Comparison of ENCODE assay signal across 15 mouse cellular contexts in genomic region chr4:105191550-105191949, GRCm38 (mm10). TPM values are rescaled to one million over a fixed set of nuclear protein-coding genes. Genes with fewer than 3 reads are reported as not detected.
A peak's percentile ranks its signal among the peaks of the same experiment; 100 is the strongest.
DNase-seq lines count a peak whose midpoint lies in the region; ATAC-seq and TF ChIP-seq lines count a peak whose summit lies in the region.
"Had no signal": no experiment of that assay in that cellular context is flagged by ENCODE, and none has a peak within 500 bp of the region (broad histone marks: within the 10 kb centered on the region; RNA-seq: fewer than 3 reads in every experiment).

No protein-coding gene starts in this region.

- peaks cover 46% of the 10 kb centered on the region for H3K4me1 ChIP-seq in embryonic facial prominence, embryonic 14.5 days (ENCODE audit: control insufficient read depth, insufficient read depth, low read length)
- peaks cover 72% of the 10 kb centered on the region for H3K4me1 ChIP-seq in embryonic facial prominence, embryonic 10.5 days
- H3K4me1 ChIP-seq in hindbrain, postnatal 0 days (ENCODE audit: insufficient read depth, low read length), result peaks cover 5% of the 10 kb centered on the region; the same call in 1 of the 2 replicates
- peaks cover 47% of the 10 kb centered on the region for H3K4me1 ChIP-seq in hindbrain, embryonic 13.5 days (replicated peaks)
- H3K4me1 ChIP-seq in midbrain, postnatal 0 days (ENCODE audit: insufficient read depth, low read length), result no peaks in the 10 kb centered on the region
- H3K4me1 ChIP-seq in midbrain, embryonic 14.5 days (ENCODE audit: control insufficient read depth, insufficient read depth, low read length), result 0 out of 2 replicates have a peak, but pooled peaks cover 6% of the 10 kb centered on the region

- DNase-seq in embryonic facial prominence, embryonic 14.5 days (ENCODE audit: low spot score), result no peak
- no peak for DNase-seq in embryonic facial prominence, embryonic 10.5 days (ENCODE audit: low spot score)
- no peak for DNase-seq in hindbrain, postnatal 0 days (ENCODE audit: low spot score)
- DNase-seq in midbrain, postnatal 0 days (ENCODE audit: low spot score), result no peak
- no peak for DNase-seq in midbrain, embryonic 14.5 days
- DNase-seq in left cerebral cortex, adult 11 months (ENCODE audit: low spot score), result no peak
- no peak for DNase-seq in c-Kit-positive CD71-positive TER-119-positive erythroid progenitor cells, embryonic 14.5 days (ENCODE audit: low spot score)
- DNase-seq: cerebellum, adult 11 months; gastrocnemius, postnatal 25 days; kidney, adult 18-20 months had no signal

- no peak for TF ChIP-seq CTCF in hindbrain, postnatal 0 days (IDR thresholded peaks at IDR 0.05; ENCODE audit: low read depth)
- TF ChIP-seq CTCF in midbrain, postnatal 0 days (IDR thresholded peaks at IDR 0.05), result no peak

- no peaks in the 10 kb centered on the region for H3K27me3 ChIP-seq in embryonic facial prominence, embryonic 14.5 days (replicated peaks; ENCODE audit: control insufficient read depth, insufficient read depth, low read length)
- H3K27me3 ChIP-seq in embryonic facial prominence, embryonic 10.5 days (replicated peaks; ENCODE audit: low read depth, poor library complexity, severe bottlenecking), result no peaks in the 10 kb centered on the region
- no peaks in the 10 kb centered on the region for H3K27me3 ChIP-seq in hindbrain, postnatal 0 days (ENCODE audit: insufficient read depth, low read length)
- no peaks in the 10 kb centered on the region for H3K27me3 ChIP-seq in hindbrain, embryonic 13.5 days
- no peaks in the 10 kb centered on the region for H3K27me3 ChIP-seq in midbrain, postnatal 0 days (ENCODE audit: insufficient read depth, low read length)
- H3K27me3 ChIP-seq in midbrain, embryonic 14.5 days (ENCODE audit: control insufficient read depth, insufficient read depth, low read length), result no peaks in the 10 kb centered on the region
- H3K27me3 ChIP-seq: embryonic facial prominence, embryonic 13.5 days; hindbrain, embryonic 12.5 days; neural tube, embryonic 13.5 days; Patski had no signal

- ATAC-seq in embryonic facial prominence, embryonic 14.5 days (ENCODE audit: low read depth), result no peak
- no peak for ATAC-seq in hindbrain, postnatal 0 days
- ATAC-seq in hindbrain, embryonic 13.5 days (ENCODE audit: low FRiP score), result no peak
- ATAC-seq in midbrain, postnatal 0 days (ENCODE audit: low FRiP score), result no peak
- no peak for ATAC-seq in midbrain, embryonic 14.5 days (ENCODE audit: low FRiP score, low TSS enrichment)
- ATAC-seq: Patski had no signal

- H3K36me3 ChIP-seq in embryonic facial prominence, embryonic 14.5 days (ENCODE audit: control insufficient read depth, insufficient read depth, low read length), result peaks cover 29% of the 10 kb centered on the region
- H3K36me3 ChIP-seq in embryonic facial prominence, embryonic 10.5 days (replicated peaks), result peaks cover 47% of the 10 kb centered on the region
- no peaks in the 10 kb centered on the region for H3K36me3 ChIP-seq in hindbrain, postnatal 0 days (ENCODE audit: insufficient read depth, low read length)
- 0 out of 2 replicates have a peak, but pooled peaks cover 5% of the 10 kb centered on the region for H3K36me3 ChIP-seq in hindbrain, embryonic 13.5 days
- H3K36me3 ChIP-seq in midbrain, postnatal 0 days (ENCODE audit: insufficient read depth, low read length), result no peaks in the 10 kb centered on the region
- no peaks in the 10 kb centered on the region for H3K36me3 ChIP-seq in midbrain, embryonic 14.5 days (ENCODE audit: control insufficient read depth, insufficient read depth, low read length)

- 0 out of 2 replicates have a peak overlapping the region, but pooled peaks have one; percentile 28 for H3K27ac ChIP-seq in embryonic facial prominence, embryonic 14.5 days (replicated peaks; ENCODE audit: low read depth, low read length)
- no peak overlapping the region for H3K27ac ChIP-seq in embryonic facial prominence, embryonic 10.5 days (replicated peaks)
- H3K27ac ChIP-seq in hindbrain, postnatal 0 days, result peak overlapping the region; percentile 45
- no peak overlapping the region for H3K27ac ChIP-seq in hindbrain, embryonic 13.5 days
- 0 out of 2 replicates have a peak overlapping the region, but pooled peaks have one; percentile 18 for H3K27ac ChIP-seq in midbrain, postnatal 0 days (ENCODE audit: low read depth, low read length)
- H3K27ac ChIP-seq in midbrain, embryonic 14.5 days (replicated peaks; ENCODE audit: low read depth, low read length), result no peak overlapping the region
- H3K27ac ChIP-seq: embryonic facial prominence, embryonic 13.5 days; hindbrain, embryonic 12.5 days; neural tube, embryonic 13.5 days had no signal

- WGBS in embryonic facial prominence, embryonic 14.5 days, result 41% methylated on average over 5 of the region's 5 CpGs
- WGBS in embryonic facial prominence, embryonic 10.5 days, result 60% methylated on average over 5 of the region's 5 CpGs
- WGBS in hindbrain, postnatal 0 days, result 57% methylated on average over 5 of the region's 5 CpGs
- 80% methylated on average over 5 of the region's 5 CpGs for WGBS in hindbrain, embryonic 13.5 days
- WGBS in midbrain, postnatal 0 days, result 78% methylated on average over 5 of the region's 5 CpGs
- 87% methylated on average over 5 of the region's 5 CpGs for WGBS in midbrain, embryonic 14.5 days

- no peak overlapping the region for H3K9ac ChIP-seq in embryonic facial prominence, embryonic 14.5 days (ENCODE audit: low read depth, low read length)
- H3K9ac ChIP-seq in hindbrain, postnatal 0 days (replicated peaks; ENCODE audit: low read length), result no peak overlapping the region
- no peak overlapping the region for H3K9ac ChIP-seq in hindbrain, embryonic 13.5 days
- no peak overlapping the region for H3K9ac ChIP-seq in midbrain, postnatal 0 days (replicated peaks; ENCODE audit: low read length, poor library complexity, severe bottlenecking)
- no peak overlapping the region for H3K9ac ChIP-seq in midbrain, embryonic 14.5 days (replicated peaks; ENCODE audit: low read length)
- H3K9ac ChIP-seq: embryonic facial prominence, embryonic 13.5 days; hindbrain, embryonic 12.5 days; neural tube, embryonic 13.5 days had no signal

- no peaks in the 10 kb centered on the region for H3K9me3 ChIP-seq in embryonic facial prominence, embryonic 14.5 days (ENCODE audit: control insufficient read depth, low read length)
- no peaks in the 10 kb centered on the region for H3K9me3 ChIP-seq in embryonic facial prominence, embryonic 10.5 days
- no peaks in the 10 kb centered on the region for H3K9me3 ChIP-seq in hindbrain, postnatal 0 days (ENCODE audit: low read length)
- no peaks in the 10 kb centered on the region for H3K9me3 ChIP-seq in hindbrain, embryonic 13.5 days
- H3K9me3 ChIP-seq in midbrain, postnatal 0 days (ENCODE audit: low read length), result no peaks in the 10 kb centered on the region
- no peaks in the 10 kb centered on the region for H3K9me3 ChIP-seq in midbrain, embryonic 14.5 days (ENCODE audit: control insufficient read depth, low read length)
- H3K9me3 ChIP-seq: embryonic facial prominence, embryonic 13.5 days; hindbrain, embryonic 12.5 days; neural tube, embryonic 13.5 days had no signal

- H3K4me3 ChIP-seq in embryonic facial prominence, embryonic 14.5 days (ENCODE audit: low read depth, low read length), result no peak overlapping the region
- no peak overlapping the region for H3K4me3 ChIP-seq in embryonic facial prominence, embryonic 10.5 days
- no peak overlapping the region for H3K4me3 ChIP-seq in hindbrain, postnatal 0 days (ENCODE audit: low read length)
- H3K4me3 ChIP-seq in hindbrain, embryonic 13.5 days, result no peak overlapping the region
- H3K4me3 ChIP-seq in midbrain, postnatal 0 days (ENCODE audit: low read depth, low read length), result no peak overlapping the region
- H3K4me3 ChIP-seq in midbrain, embryonic 14.5 days (replicated peaks; ENCODE audit: low read depth, low read length), result no peak overlapping the region
- H3K4me3 ChIP-seq: embryonic facial prominence, embryonic 13.5 days; hindbrain, embryonic 12.5 days; neural tube, embryonic 13.5 days had no signal

- H3K4me2 ChIP-seq in embryonic facial prominence, embryonic 14.5 days (ENCODE audit: low read depth, low read length), result no peak overlapping the region
- H3K4me2 ChIP-seq in hindbrain, postnatal 0 days (ENCODE audit: low read depth, low read length), result no peak overlapping the region
- no peak overlapping the region for H3K4me2 ChIP-seq in hindbrain, embryonic 13.5 days
- no peak overlapping the region for H3K4me2 ChIP-seq in midbrain, postnatal 0 days (ENCODE audit: low read depth, low read length, poor library complexity, severe bottlenecking)
- no peak overlapping the region for H3K4me2 ChIP-seq in midbrain, embryonic 14.5 days (ENCODE audit: low read length)
- H3K4me2 ChIP-seq: embryonic facial prominence, embryonic 13.5 days; hindbrain, embryonic 12.5 days; neural tube, embryonic 13.5 days had no signal

RNA-seq across cellular contexts. Expression of gene Plpp3, which starts 34.4 kb away (rescaled TPM):
- polyA plus RNA-seq in embryonic facial prominence, embryonic 14.5 days (2014; fragmentation: Nextera tagmentation; extraction: Ambion mirVana), result 107 and 123 TPM in 2 replicates
- 67.6 and 77.1 TPM in 2 replicates for polyA plus RNA-seq in embryonic facial prominence, embryonic 10.5 days (2016; fragmentation: Nextera tagmentation; extraction: Ambion mirVana)
- total RNA-seq in hindbrain, postnatal 0 days (2014; rRNA removed), result 167 and 174 TPM in 2 replicates
- polyA plus RNA-seq in hindbrain, postnatal 0 days (2015; fragmentation: Nextera tagmentation; extraction: Ambion mirVana), result 180 and 198 TPM in 2 replicates
- polyA plus RNA-seq in hindbrain, embryonic 13.5 days (2015; fragmentation: Nextera tagmentation; extraction: Ambion mirVana), result 79.0 and 81.9 TPM in 2 replicates
- 121 and 148 TPM in 2 replicates for total RNA-seq in midbrain, postnatal 0 days (2014; rRNA removed)
- 142 and 152 TPM in 2 replicates for polyA plus RNA-seq in midbrain, postnatal 0 days (2015; fragmentation: Nextera tagmentation; extraction: Ambion mirVana)
- 51.7 and 62.4 TPM in 2 replicates for polyA plus RNA-seq in midbrain, embryonic 14.5 days (2014; fragmentation: Nextera tagmentation; extraction: Ambion mirVana)

Comparison
In these comparisons a context has a peak if more than half of its experiments do, and no peak if none do; other contexts are left out.
1. H3K27ac ChIP-seq: peak in embryonic facial prominence, embryonic 14.5 days (single experiment), hindbrain, postnatal 0 days (single experiment) and midbrain, postnatal 0 days (single experiment); none in embryonic facial prominence, embryonic 10.5 days (single experiment), hindbrain, embryonic 13.5 days (single experiment) and midbrain, embryonic 14.5 days (single experiment).